In genomic region chr19:28560801-28561696, GRCm38 (mm10) we compare ENCODE assay signal across 10 mouse cellular contexts.
A peak's percentile ranks its signal among the peaks of the same experiment; 100 is the strongest.
DNase-seq lines count a peak whose midpoint lies in the region; ATAC-seq and TF ChIP-seq lines count a peak whose summit lies in the region.
"Had no signal": no experiment of that assay in that cellular context is flagged by ENCODE, and none has a peak within 500 bp of the region (broad histone marks: within the 10 kb centered on the region; RNA-seq: fewer than 3 reads in every experiment).

No protein-coding gene starts in this region.

- no peak for TF ChIP-seq CTCF in intestine, postnatal 0 days (IDR thresholded peaks at IDR 0.05; ENCODE audit: low read depth)
- TF ChIP-seq CTCF in left cerebral cortex, adult 2 months (IDR thresholded peaks at IDR 0.05), result no peak

- intact Hi-C loops in left cerebral cortex, adult 2 months (cut with DNase I), result no loop called here

- H3K36me3 ChIP-seq in hindbrain, embryonic 10.5 days, result no peaks in the 10 kb centered on the region
- H3K36me3 ChIP-seq in hindbrain, embryonic 13.5 days, result no peaks in the 10 kb centered on the region
- H3K36me3 ChIP-seq in embryonic facial prominence, embryonic 10.5 days (replicated peaks), result no peaks in the 10 kb centered on the region
- no peaks in the 10 kb centered on the region for H3K36me3 ChIP-seq in intestine, postnatal 0 days (ENCODE audit: control insufficient read depth, insufficient read depth)

- no peaks in the 10 kb centered on the region for H3K27me3 ChIP-seq in hindbrain, embryonic 10.5 days (ENCODE audit: insufficient read depth, poor library complexity, severe bottlenecking)
- no peaks in the 10 kb centered on the region for H3K27me3 ChIP-seq in hindbrain, embryonic 13.5 days
- peaks cover 11% of the 10 kb centered on the region for H3K27me3 ChIP-seq in embryonic facial prominence, embryonic 10.5 days (replicated peaks; ENCODE audit: low read depth, poor library complexity, severe bottlenecking)
- H3K27me3 ChIP-seq in intestine, postnatal 0 days (replicated peaks; ENCODE audit: control insufficient read depth, insufficient read depth, low read length), result no peaks in the 10 kb centered on the region

- no peak overlapping the region for H3K4me2 ChIP-seq in hindbrain, embryonic 13.5 days
- H3K4me2 ChIP-seq in intestine, postnatal 0 days (replicated peaks; ENCODE audit: low read depth), result peak overlapping the region; percentile 32; the same call in 1 of the 2 replicates

- WGBS in hindbrain, embryonic 10.5 days, result 20% methylated on average over 8 of the region's 8 CpGs
- WGBS in hindbrain, embryonic 13.5 days, result 18% methylated on average over 8 of the region's 8 CpGs
- 32% methylated on average over 8 of the region's 8 CpGs for WGBS in embryonic facial prominence, embryonic 10.5 days
- 27% methylated on average over 8 of the region's 8 CpGs for WGBS in intestine, postnatal 0 days

- no peak overlapping the region; the same call in 1 of the 2 replicates for H3K9ac ChIP-seq in hindbrain, embryonic 13.5 days
- no peak overlapping the region for H3K9ac ChIP-seq in intestine, postnatal 0 days (ENCODE audit: low read depth, low read length)

- no peak for ATAC-seq in hindbrain, embryonic 13.5 days (ENCODE audit: low FRiP score)
- no peak for ATAC-seq in intestine, postnatal 0 days
- no peak for ATAC-seq in monocyte, adult 5-6 weeks (replicated peaks; ENCODE audit: insufficient number of reproducible peaks, low FRiP score, low TSS enrichment, poor library complexity, severe bottlenecking)

- peaks cover 52% of the 10 kb centered on the region for H3K4me1 ChIP-seq in hindbrain, embryonic 10.5 days (replicated peaks)
- peaks cover 20% of the 10 kb centered on the region for H3K4me1 ChIP-seq in hindbrain, embryonic 13.5 days (replicated peaks)
- peaks cover 51% of the 10 kb centered on the region for H3K4me1 ChIP-seq in embryonic facial prominence, embryonic 10.5 days
- peaks cover 5% of the 10 kb centered on the region; the same call in 1 of the 2 replicates for H3K4me1 ChIP-seq in intestine, postnatal 0 days (replicated peaks; ENCODE audit: control insufficient read depth, insufficient read depth, low read length)

- no peaks in the 10 kb centered on the region for H3K9me3 ChIP-seq in hindbrain, embryonic 10.5 days
- no peaks in the 10 kb centered on the region for H3K9me3 ChIP-seq in hindbrain, embryonic 13.5 days
- no peaks in the 10 kb centered on the region for H3K9me3 ChIP-seq in embryonic facial prominence, embryonic 10.5 days
- no peaks in the 10 kb centered on the region for H3K9me3 ChIP-seq in intestine, postnatal 0 days (ENCODE audit: control insufficient read depth)

- H3K4me3 ChIP-seq in hindbrain, embryonic 10.5 days, result no peak overlapping the region
- H3K4me3 ChIP-seq in hindbrain, embryonic 13.5 days, result no peak overlapping the region
- no peak overlapping the region for H3K4me3 ChIP-seq in embryonic facial prominence, embryonic 10.5 days
- H3K4me3 ChIP-seq in intestine, postnatal 0 days (ENCODE audit: low read depth, low read length), result no peak overlapping the region
- no peak overlapping the region for H3K4me3 ChIP-seq in left cerebral cortex, adult 2 months
- H3K4me3 ChIP-seq: heart, adult 2 months had no signal

- peak overlapping the region; percentile 81 for H3K27ac ChIP-seq in hindbrain, embryonic 10.5 days
- no peak overlapping the region for H3K27ac ChIP-seq in hindbrain, embryonic 13.5 days
- peak overlapping the region; percentile 20 for H3K27ac ChIP-seq in embryonic facial prominence, embryonic 10.5 days (replicated peaks)
- no peak overlapping the region for H3K27ac ChIP-seq in intestine, postnatal 0 days (ENCODE audit: low read depth, low read length)
- no peak overlapping the region for H3K27ac ChIP-seq in left cerebral cortex, adult 2 months
- H3K27ac ChIP-seq: heart, adult 2 months had no signal

- DNase-seq in hindbrain, embryonic 10.5 days (ENCODE audit: low spot score), result peak; percentile 51
- DNase-seq in embryonic facial prominence, embryonic 10.5 days (ENCODE audit: low spot score), result peak; percentile 19
- DNase-seq in lung, postnatal 36 days, result peak; percentile 19
- no peak for DNase-seq in left cerebral cortex, adult 2 months (ENCODE audit: extremely low spot score in 1 of 2, low spot score in 2 of 2)
- DNase-seq in right cerebral cortex, postnatal 36 days (ENCODE audit: low spot score in 2 of 2), result no peak
- DNase-seq: heart, adult 2 months; liver had no signal

Comparison
In these comparisons a context has a peak if more than half of its experiments do, and no peak if none do; other contexts are left out.
1. H3K27ac ChIP-seq: peak in hindbrain, embryonic 10.5 days (single experiment) and embryonic facial prominence, embryonic 10.5 days (single experiment); none in hindbrain, embryonic 13.5 days (single experiment), intestine, postnatal 0 days (single experiment) and left cerebral cortex, adult 2 months (single experiment).
2. DNase-seq: peak in hindbrain, embryonic 10.5 days (single experiment), embryonic facial prominence, embryonic 10.5 days (single experiment) and lung, postnatal 36 days (single experiment); none in left cerebral cortex, adult 2 months (0 of 2) and right cerebral cortex, postnatal 36 days (0 of 2).